Mouse (Mus musculus): ENCODE results near the gene Ppp4r4. TPM values are rescaled to one million over a fixed set of nuclear protein-coding genes. Genes with fewer than 3 reads are reported as not detected.
"Not testable (repeated sequence)": the region's sequence is repeated elsewhere in the genome, so short reads cannot be mapped to it uniquely, and the experiment has no call there.

Ppp4r4 gene
- polyA plus RNA-seq, 1 experiment = 0.67 TPM

GRCm38 (mm10) chr12:103530596-103530995, 1.5 kb upstream of the Ppp4r4 start:
- DNase-seq (ENCODE audit: low read depth, low spot score) = no peak
- 78% methylated on average over 2 of the region's 2 CpGs for WGBS

GRCm38 (mm10) chr12:103532649-103533395, 739 bp downstream of the Ppp4r4 start:
- DNase-seq (ENCODE audit: low read depth, low spot score) = no peak
- 1% methylated on average over 44 of the region's 44 CpGs for WGBS

- no peak for DNase-seq (ENCODE audit: low read depth, low spot score)
- 76% methylated on average over 4 of the region's 4 CpGs for WGBS
These were observed 8.3 kb downstream of the Ppp4r4 start for GRCm38 (mm10) chr12:103540429-103540828.

GRCm38 (mm10) chr12:103543351-103543750, 11.3 kb downstream of the Ppp4r4 start:
- 74% methylated on average over 2 of the region's 2 CpGs for WGBS
- DNase-seq (ENCODE audit: low read depth, low spot score) = no peak

- DNase-seq (ENCODE audit: low read depth, low spot score) = no peak
- WGBS = 3% methylated on average over 3 of the region's 3 CpGs
These were observed 12.1 kb downstream of the Ppp4r4 start for GRCm38 (mm10) chr12:103544213-103544612.

- DNase-seq (ENCODE audit: low read depth, low spot score) = no peak
- 41% methylated on average over 2 of the region's 2 CpGs for WGBS
These were observed 15.4 kb downstream of the Ppp4r4 start for GRCm38 (mm10) chr12:103547438-103547837.

- no peak for DNase-seq (ENCODE audit: low read depth, low spot score)
- 28% methylated on average over 4 of the region's 4 CpGs for WGBS
These were observed 16.4 kb downstream of the Ppp4r4 start for GRCm38 (mm10) chr12:103548526-103548925.

GRCm38 (mm10) chr12:103550047-103550446, 18.0 kb downstream of the Ppp4r4 start:
- WGBS = 78% methylated on average over 6 of the region's 6 CpGs
- DNase-seq (ENCODE audit: low read depth, low spot score) = no peak

- no peak for DNase-seq (ENCODE audit: low read depth, low spot score)
- WGBS = 16% methylated on average over 4 of the region's 4 CpGs
These were observed 19.3 kb downstream of the Ppp4r4 start for GRCm38 (mm10) chr12:103551422-103551821.

GRCm38 (mm10) chr12:103552506-103552905, 20.4 kb downstream of the Ppp4r4 start:
- 69% methylated on average over 2 of the region's 2 CpGs for WGBS
- DNase-seq (ENCODE audit: low read depth, low spot score) = no peak

- WGBS = 77% methylated on average over 3 of the region's 3 CpGs
- no peak for DNase-seq (ENCODE audit: low read depth, low spot score)
These were observed 21.4 kb downstream of the Ppp4r4 start for GRCm38 (mm10) chr12:103553497-103553896.

GRCm38 (mm10) chr12:103556856-103557255, 24.8 kb downstream of the Ppp4r4 start:
- 85% methylated on average over 5 of the region's 5 CpGs for WGBS
- no peak for DNase-seq (ENCODE audit: low read depth, low spot score)

GRCm38 (mm10) chr12:103564726-103565125, 32.6 kb downstream of the Ppp4r4 start:
- WGBS = 79% methylated on average over 1 of the region's 1 CpGs
- DNase-seq (ENCODE audit: low read depth, low spot score) = no peak

- no peak for DNase-seq (ENCODE audit: low read depth, low spot score)
- WGBS = 72% methylated on average over 7 of the region's 7 CpGs
These were observed 33.1 kb downstream of the Ppp4r4 start for GRCm38 (mm10) chr12:103565151-103565550.

- 48% methylated on average over 3 of the region's 3 CpGs for WGBS
- DNase-seq (ENCODE audit: low read depth, low spot score) = no peak
These were observed 35.0 kb downstream of the Ppp4r4 start for GRCm38 (mm10) chr12:103567129-103567528.

- DNase-seq (ENCODE audit: low read depth, low spot score) = no peak
- WGBS = 36% methylated on average over 6 of the region's 6 CpGs
These were observed 37.6 kb downstream of the Ppp4r4 start for GRCm38 (mm10) chr12:103569690-103570089.

GRCm38 (mm10) chr12:103578148-103578547, 46.1 kb downstream of the Ppp4r4 start:
- 91% methylated on average over 6 of the region's 6 CpGs for WGBS
- DNase-seq (ENCODE audit: low read depth, low spot score) = not testable (repeated sequence)

- 69% methylated on average over 8 of the region's 8 CpGs for WGBS
- no peak for DNase-seq (ENCODE audit: low read depth, low spot score)
These were observed 51.7 kb downstream of the Ppp4r4 start for GRCm38 (mm10) chr12:103583771-103584170.

- no peak for DNase-seq (ENCODE audit: low read depth, low spot score)
These were observed 66.3 kb downstream of the Ppp4r4 start for GRCm38 (mm10) chr12:103598411-103598810.

GRCm38 (mm10) chr12:103600364-103600763, 68.3 kb downstream of the Ppp4r4 start:
- WGBS = 76% methylated on average over 3 of the region's 3 CpGs

More at GRCm38 (mm10) chr12:103598411-103598810, 66.3 kb downstream of the Ppp4r4 start:
- WGBS = 18% methylated on average over 2 of the region's 2 CpGs

GRCm38 (mm10) chr12:103601839-103602238, 69.8 kb downstream of the Ppp4r4 start:
- DNase-seq (ENCODE audit: low read depth, low spot score) = no peak
- 84% methylated on average over 3 of the region's 3 CpGs for WGBS

More at GRCm38 (mm10) chr12:103600364-103600763, 68.3 kb downstream of the Ppp4r4 start:
- no peak for DNase-seq (ENCODE audit: low read depth, low spot score)
